Mouse (Mus musculus): Measurements from ENCODE around the gene Rtn4.
"Not testable (repeated sequence)": the region's sequence is repeated elsewhere in the genome, so short reads cannot be mapped to it uniquely, and the experiment has no call there.

The Rtn4 gene

GRCm38 (mm10) chr11:29714114-29714513, 21.4 kb downstream of the Rtn4 start:
- DNase-seq (ENCODE audit: low read depth, low spot score), result no peak

- peak; percentile 77 for DNase-seq (ENCODE audit: low read depth, low spot score)
Observed at GRCm38 (mm10) chr11:29714789-29715188, 22.0 kb downstream of the Rtn4 start.

- DNase-seq (ENCODE audit: low read depth, low spot score), result no peak
Observed at GRCm38 (mm10) chr11:29715499-29715898, 22.8 kb downstream of the Rtn4 start.

- DNase-seq (ENCODE audit: low read depth, low spot score), result no peak
Observed at GRCm38 (mm10) chr11:29718541-29718940, 25.8 kb downstream of the Rtn4 start.

- DNase-seq (ENCODE audit: low read depth, low spot score), result no peak
Observed at GRCm38 (mm10) chr11:29719597-29719996, 26.9 kb downstream of the Rtn4 start.

- no peak for DNase-seq (ENCODE audit: low read depth, low spot score)
Observed at GRCm38 (mm10) chr11:29724213-29724612, 31.5 kb downstream of the Rtn4 start.

GRCm38 (mm10) chr11:29725167-29725566, 32.4 kb downstream of the Rtn4 start:
- no peak for DNase-seq (ENCODE audit: low read depth, low spot score)

GRCm38 (mm10) chr11:29725610-29726009, 32.9 kb downstream of the Rtn4 start:
- no peak for DNase-seq (ENCODE audit: low read depth, low spot score)

- no peak for DNase-seq (ENCODE audit: low read depth, low spot score)
Observed at GRCm38 (mm10) chr11:29727901-29728300, 35.2 kb downstream of the Rtn4 start.

GRCm38 (mm10) chr11:29739752-29740151, 47.0 kb downstream of the Rtn4 start:
- DNase-seq (ENCODE audit: low read depth, low spot score), result no peak

GRCm38 (mm10) chr11:29744760-29745430, 52.1 kb downstream of the Rtn4 start:
- DNase-seq (ENCODE audit: low read depth, low spot score), result no peak

GRCm38 (mm10) chr11:29745513-29745912, 52.8 kb downstream of the Rtn4 start:
- DNase-seq (ENCODE audit: low read depth, low spot score), result no peak

GRCm38 (mm10) chr11:29746203-29746602, 53.5 kb downstream of the Rtn4 start:
- DNase-seq (ENCODE audit: low read depth, low spot score), result no peak

- DNase-seq (ENCODE audit: low read depth, low spot score), result no peak
Observed at GRCm38 (mm10) chr11:29747365-29747764, 54.6 kb downstream of the Rtn4 start.

GRCm38 (mm10) chr11:29747881-29748280, 55.1 kb downstream of the Rtn4 start:
- no peak for DNase-seq (ENCODE audit: low read depth, low spot score)

- DNase-seq (ENCODE audit: low read depth, low spot score), result no peak
Observed at GRCm38 (mm10) chr11:29748750-29749467, 56.2 kb downstream of the Rtn4 start.

GRCm38 (mm10) chr11:29749468-29749829, 56.7 kb downstream of the Rtn4 start:
- no peak for DNase-seq (ENCODE audit: low read depth, low spot score)

- DNase-seq (ENCODE audit: low read depth, low spot score), result no peak
Observed at GRCm38 (mm10) chr11:29751013-29751412, 58.3 kb downstream of the Rtn4 start.

GRCm38 (mm10) chr11:29751648-29752611, 59.2 kb downstream of the Rtn4 start:
- DNase-seq (ENCODE audit: low read depth, low spot score), result no peak

GRCm38 (mm10) chr11:29756007-29756406, 63.3 kb downstream of the Rtn4 start:
- DNase-seq (ENCODE audit: low read depth, low spot score), result not testable (repeated sequence)

- no peak for DNase-seq (ENCODE audit: low read depth, low spot score)
Observed at GRCm38 (mm10) chr11:29758617-29759016, 65.9 kb downstream of the Rtn4 start.

- DNase-seq (ENCODE audit: low read depth, low spot score), result no peak
Observed at GRCm38 (mm10) chr11:29761387-29761786, 68.6 kb downstream of the Rtn4 start.
